Mouse (Mus musculus) effector memory CD4-positive, alpha-beta T cell, adult 5 months (primary cell): ENCODE results near the gene Rhbdf1. TPM values are rescaled to one million over a fixed set of nuclear protein-coding genes. Genes with fewer than 3 reads are reported as not detected.

ENCODE experiments used
- polyA plus RNA-seq: library from polyadenylated mRNA; unstranded; fragments of 100-300 nt; shearing (Covaris generic); gene quantifications from one replicate; pipeline ENCODE4 v1.2.1, GENCODE M21; 2017

Rhbdf1 gene
- polyA plus RNA-seq = not detected

DNA sequence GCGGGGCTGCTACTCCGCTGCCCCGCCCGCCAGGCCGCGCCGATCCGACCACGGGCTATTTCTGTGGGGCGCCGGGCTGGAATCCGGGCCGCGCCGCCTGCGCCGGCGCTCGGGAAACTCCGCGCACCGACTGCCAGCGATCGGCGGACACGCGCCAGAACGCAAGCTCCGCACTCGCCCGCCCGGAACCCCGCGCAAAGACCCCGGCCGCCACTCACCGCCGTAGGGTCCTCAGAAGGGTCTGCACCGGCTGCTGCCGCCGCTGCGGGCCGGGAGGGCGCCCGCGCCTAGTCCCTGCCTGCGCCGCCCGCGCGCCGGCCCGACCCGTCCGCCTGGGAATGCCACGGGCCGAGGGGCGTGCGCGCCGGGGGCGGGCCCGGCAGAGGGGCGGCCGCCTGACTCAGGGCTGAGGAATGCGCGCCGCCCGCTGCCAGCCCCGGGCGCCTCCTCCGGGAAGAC, at the start of gene Rhbdf1:
Gene Rhbdf1, minus strand, starts transcription at position 350 of the 459 bp plus-strand sequence.

DNA sequence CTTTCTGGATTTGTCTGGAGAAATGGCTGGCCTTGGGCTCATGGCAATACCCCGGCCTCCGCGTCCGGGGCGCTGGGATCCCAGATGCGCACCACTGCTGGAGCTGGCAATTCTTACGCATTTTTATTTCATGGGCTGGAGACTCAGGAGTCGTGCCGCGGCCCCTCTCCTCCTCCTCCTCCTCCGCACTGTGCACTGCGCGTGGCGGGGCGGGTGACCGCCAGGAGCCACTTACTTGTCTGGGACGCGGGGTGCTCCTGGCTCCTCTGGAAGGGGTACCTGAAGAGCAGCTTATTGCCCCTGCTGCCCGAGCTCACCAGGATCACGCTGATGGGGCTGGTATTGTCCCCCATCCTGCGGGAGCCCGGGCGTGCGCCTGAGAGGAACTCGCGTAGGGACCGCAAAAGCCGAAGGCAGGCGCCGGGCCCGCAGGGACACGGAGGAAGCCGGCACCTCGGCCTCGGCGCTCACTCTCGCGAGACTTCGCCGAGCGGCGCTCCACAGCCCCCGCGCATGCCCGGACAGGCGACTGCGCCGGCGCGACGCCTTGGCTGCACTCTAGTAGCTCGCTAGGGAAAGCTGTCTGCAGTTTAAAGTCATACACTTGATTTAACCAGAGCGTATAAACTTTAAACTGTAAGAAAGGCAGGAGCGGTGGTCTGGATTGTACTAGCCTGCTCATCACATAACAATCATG, 45.2 kb upstream of the Rhbdf1 start, which contains the start of gene Nprl3:
Gene Nprl3, minus strand, starts transcription at position 520 of the 697 bp plus-strand sequence.

DNA sequence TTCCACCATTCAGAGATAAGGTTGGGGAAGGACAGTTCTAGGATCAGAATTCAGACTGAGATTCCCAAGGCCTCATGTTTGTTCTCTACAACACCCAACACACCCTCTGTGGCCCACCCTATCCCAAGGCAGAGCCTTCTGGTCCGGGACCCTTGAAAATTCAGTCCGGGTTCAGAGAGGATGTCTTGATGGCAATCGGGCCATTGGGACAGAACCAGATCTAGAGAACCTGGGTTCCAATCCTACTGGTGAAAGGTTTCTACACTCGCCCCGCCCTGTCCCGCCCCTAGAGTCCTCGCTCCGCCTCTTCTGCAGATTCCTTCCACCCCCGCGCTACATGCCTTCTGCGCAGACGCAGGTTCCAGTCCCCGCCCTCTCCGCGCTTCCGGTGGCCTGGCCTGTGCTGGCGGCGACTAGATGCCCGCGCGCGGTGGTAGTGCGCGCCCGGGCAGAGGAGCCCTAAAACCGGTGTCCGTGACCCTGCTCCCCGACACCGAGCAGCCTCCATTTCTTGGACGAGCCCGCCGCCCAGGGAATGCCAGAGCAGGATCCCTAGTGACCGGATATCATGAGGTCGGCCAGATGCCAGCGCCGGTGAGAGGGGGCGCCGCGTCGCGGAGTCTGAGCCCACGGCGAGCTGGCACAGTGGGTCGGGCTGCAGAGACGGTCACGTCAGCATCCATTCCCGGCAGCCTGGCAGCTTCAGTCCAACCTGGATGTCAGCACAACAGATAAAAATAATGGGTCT, 4.2 kb upstream of the Rhbdf1 start, which contains the start of gene Mpg:
Gene Mpg, plus strand, starts transcription at position 382 of the 748 bp plus-strand sequence.

DNA sequence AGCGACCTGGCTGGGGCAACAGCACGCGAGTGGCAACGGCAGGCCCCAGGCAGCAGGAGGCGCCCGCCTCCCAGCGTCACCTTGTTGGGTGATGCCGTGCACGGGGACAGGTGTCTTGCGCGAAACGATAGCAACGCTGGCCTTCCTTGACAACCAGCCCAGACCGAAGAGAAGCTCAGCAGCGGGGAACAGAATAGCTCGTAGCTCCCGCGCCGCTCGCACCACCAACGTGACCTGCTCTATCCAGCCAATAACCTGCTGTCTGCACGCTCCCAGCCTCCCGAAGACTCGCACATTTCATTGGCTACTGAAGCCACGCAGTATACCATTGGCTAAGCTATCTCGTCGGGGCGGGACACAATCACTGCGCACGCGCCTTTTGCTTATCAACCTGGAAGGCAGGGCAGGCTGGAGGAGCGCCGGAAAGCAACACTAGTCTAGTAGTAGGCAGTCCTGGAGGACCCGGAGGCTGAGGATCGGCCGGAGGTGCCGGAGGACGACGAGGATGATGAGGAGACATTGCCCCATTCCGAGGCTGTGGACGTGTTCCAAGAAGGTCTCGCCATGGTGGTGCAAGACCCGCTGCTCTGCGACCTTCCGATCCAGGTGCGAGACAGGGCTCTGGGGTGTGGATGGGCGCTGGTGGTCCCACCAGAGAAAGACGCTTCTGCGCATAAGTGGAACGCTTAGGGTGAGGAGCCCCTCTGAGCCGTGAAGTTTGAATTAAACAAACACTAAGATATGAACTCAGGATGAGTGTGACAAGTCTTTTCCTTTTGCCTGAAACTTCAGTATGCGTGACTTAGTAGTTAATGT, 16.8 kb downstream of the Rhbdf1 start, which contains the start of gene Snrnp25:
Gene Snrnp25, plus strand, starts transcription at position 358 of the 816 bp plus-strand sequence.

DNA sequence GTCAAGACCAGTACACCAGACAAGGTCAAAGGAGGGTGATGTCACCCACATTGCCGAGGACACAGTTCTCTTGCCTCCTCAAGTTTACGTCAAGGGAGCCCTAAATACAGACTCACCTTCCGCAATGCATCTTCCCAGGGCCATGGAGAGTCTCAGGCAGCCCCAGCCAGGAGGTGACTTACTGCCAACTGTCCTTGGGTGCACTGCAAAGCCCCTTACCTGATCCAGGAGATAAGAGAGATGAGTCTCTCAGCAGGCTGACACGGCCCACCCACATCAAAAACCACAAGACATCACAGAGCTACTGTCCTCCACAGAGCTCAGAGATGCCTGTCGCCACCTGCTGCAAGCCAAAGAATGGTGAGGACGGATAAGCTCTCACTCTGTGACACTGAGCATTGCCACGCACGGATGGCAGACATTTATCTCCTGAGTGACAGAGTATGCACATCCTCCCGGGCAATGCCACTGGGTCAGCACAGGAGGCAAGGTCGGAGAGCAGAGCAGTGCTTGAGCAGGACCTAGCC, 22.0 kb downstream of the Rhbdf1 start, which contains the start of gene Il9r:
Gene Il9r, minus strand, starts transcription at position 205 of the 527 bp plus-strand sequence.

Other genes starting within 250 kb of the Rhbdf1 start
- 168 TPM for gene Nsg2, start 221.8 kb downstream of the Rhbdf1 start, polyA plus RNA-seq
- 4.8 TPM for gene Il9r, start 22.0 kb downstream of the Rhbdf1 start, polyA plus RNA-seq
- gene Snrnp25, start 16.9 kb downstream of the Rhbdf1 start, polyA plus RNA-seq = 20.3 TPM
- gene Mpg, start 4.2 kb upstream of the Rhbdf1 start, polyA plus RNA-seq = 15.4 TPM
- gene Nprl3, start 45.4 kb upstream of the Rhbdf1 start, polyA plus RNA-seq = 47.4 TPM
- not detected for gene Hba-x, start 54.1 kb upstream of the Rhbdf1 start, polyA plus RNA-seq
- gene Hba-a1, start 61.2 kb upstream of the Rhbdf1 start, polyA plus RNA-seq = not detected
- gene Hbq1b, start 64.7 kb upstream of the Rhbdf1 start, polyA plus RNA-seq = not detected
- not detected for gene Hba-a2, start 74.2 kb upstream of the Rhbdf1 start, polyA plus RNA-seq
- gene Hbq1a, start 77.8 kb upstream of the Rhbdf1 start, polyA plus RNA-seq = not detected
- not detected for gene Sh3pxd2b, start 125.5 kb upstream of the Rhbdf1 start, polyA plus RNA-seq
- 8.5 TPM for gene Ubtd2, start 233.1 kb upstream of the Rhbdf1 start, polyA plus RNA-seq